Mouse (Mus musculus) ES-E14 (cell line): ENCODE data around the gene Anapc2.
"Not testable (repeated sequence)": the region's sequence is repeated elsewhere in the genome, so short reads cannot be mapped to it uniquely, and the experiment has no call there.

Experiments used
- CHD2 ChIP-seq: IDR thresholded peaks from 2 replicates; pipeline ENCODE4 v1.6.1; 2014; ENCODE audit warnings: mild to moderate bottlenecking, low read depth, low read length, inconsistent platforms
- ZC3H11A ChIP-seq: IDR thresholded peaks from 2 replicates; pipeline ENCODE4 v1.6.1; 2012; ENCODE audit warnings: low read depth, mild to moderate bottlenecking, inconsistent platforms, low read length, borderline replicate concordance

DNA sequence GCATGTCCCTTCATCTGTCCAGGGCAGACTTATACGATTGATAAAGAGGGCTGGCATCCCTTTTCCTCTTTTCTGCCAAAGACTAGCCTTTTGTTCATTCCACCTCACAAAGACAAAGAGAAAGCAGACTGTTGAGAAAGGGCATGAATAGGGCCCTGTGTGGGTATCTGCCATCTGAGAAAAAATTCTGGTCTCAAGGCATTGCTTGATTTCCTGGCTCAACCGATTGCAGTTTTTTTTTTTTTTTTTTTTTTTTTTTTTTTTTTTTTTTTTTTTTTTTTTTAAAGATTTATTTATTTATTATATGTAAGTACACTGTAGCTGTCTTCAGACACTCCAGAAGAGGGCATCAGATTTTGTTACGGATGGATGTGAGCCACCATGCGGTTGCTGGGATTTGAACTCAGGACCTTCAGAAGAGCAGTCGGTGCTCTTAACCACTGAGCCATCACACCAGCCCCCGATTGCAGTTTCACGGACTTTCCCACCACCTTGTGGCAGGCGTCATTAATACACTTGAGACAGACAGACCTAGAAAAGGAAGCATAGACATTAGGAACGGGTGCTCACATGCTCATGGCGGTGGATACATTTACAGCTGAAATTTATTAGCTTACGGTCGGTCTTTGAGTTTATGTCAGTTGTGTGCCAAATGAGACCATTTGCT is 15.7 kb upstream of the Anapc2 start:
- TF ChIP-seq CHD2, ZC3H11A: not testable (repeated sequence)
